Mouse (Mus musculus) urinary bladder, postnatal 36 days (tissue): ENCODE data around the gene Lpp.

ENCODE experiments used
- DNase-seq, 2 experiments: peaks; one replicate each; pipeline ENCODE4 v3.0.0; 2022; ENCODE audit warnings: low spot score in 2 of 2, mixed read lengths in 1 of 2

Gene Lpp

DNA sequence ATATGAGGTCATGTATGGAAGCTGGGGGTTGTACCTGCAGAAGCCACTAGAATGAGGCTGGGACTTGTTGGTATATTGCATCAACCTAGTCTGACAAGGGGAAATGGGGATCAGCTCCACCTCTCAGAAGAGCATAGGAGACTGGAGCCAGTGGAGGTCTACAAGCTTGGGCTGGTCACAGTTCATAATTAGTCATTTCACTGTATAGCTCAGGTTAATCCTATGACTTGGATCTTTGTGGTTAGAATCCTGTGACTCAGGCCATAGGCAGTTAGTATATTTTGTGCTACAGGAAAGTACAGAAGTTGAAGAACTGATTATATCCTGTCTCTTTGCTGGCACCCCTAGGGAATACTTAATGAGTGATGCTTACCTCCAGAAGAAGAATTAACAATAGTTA is 285.6 kb downstream of the Lpp start:
- no peak for DNase-seq

DNA sequence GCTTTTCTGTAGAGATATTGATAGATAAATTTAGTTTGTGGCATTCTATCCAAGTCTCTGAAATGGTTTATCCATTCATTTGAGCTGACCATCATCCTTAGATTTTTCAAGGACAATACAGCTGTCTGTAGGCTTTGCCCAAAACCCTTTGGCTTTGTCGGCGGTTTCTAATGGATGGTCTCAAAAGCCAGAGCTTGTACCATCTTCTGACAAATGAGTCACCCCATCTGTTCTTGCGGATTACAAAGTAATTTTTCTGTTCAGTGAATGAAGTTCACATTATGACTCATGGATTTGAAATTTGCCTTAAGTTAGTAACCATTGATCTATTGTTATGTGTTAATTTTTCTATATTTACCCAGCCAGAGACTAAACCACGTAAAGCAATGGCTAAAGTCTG is 301.8 kb downstream of the Lpp start:
- no peak for DNase-seq

DNA sequence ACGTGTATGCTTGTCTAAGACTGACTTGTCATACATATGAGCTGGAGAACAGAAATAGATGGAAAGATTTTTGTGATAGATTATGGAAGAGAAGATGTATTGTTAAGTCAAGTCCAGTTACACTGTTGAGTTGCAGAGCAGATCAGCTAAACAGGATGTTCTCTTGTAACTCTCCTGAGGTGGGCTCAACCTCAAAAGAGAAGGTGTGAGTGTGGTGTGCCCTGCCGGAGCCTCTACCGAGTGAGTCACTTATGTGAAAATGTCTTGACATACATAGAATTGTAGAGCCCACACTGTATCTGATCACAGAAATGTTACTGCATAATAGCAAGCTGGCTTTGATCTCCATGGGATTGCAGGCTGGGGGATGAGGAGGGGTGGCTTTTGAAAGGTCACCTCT is 310.9 kb downstream of the Lpp start:
- no peak for DNase-seq

DNA sequence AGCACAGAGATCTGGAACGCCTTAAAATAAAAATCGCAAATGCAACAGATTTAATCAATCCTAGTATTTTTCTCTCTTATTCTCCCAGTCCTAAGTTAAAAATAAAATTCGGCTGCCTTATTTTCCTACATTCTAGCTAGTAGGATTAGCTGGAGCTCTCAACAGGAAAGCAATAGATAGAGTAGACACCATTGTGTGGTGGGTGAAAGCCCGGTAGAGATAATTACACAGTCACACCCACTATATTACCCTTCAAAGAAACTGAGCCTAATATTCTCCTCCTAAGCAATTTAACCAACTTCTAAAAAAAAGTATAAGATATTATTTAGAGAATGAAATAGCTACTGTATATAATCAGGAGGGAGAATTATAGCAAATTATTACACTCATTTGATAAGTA is 330.3 kb downstream of the Lpp start:
- no peak for DNase-seq

DNA sequence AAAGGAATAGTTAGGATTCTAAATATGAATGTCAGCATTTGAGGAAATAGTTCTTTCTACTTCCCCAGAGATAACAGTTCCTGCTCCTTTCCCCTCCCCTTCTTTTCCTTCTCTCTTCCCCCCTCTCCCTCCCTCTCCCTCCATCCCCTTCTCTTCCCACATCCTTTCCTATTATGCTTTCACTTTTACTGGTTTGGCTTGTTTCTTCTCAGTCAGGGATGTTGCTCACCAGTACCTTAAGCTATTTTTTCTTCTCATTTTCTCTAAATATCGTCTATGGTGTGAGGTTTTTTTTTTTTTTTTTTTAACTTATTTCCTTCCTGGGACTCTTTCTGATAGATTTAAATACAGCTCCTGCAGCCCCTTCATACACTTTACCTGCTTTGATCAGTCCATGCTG is 339.4 kb downstream of the Lpp start:
- DNase-seq: no peak

DNA sequence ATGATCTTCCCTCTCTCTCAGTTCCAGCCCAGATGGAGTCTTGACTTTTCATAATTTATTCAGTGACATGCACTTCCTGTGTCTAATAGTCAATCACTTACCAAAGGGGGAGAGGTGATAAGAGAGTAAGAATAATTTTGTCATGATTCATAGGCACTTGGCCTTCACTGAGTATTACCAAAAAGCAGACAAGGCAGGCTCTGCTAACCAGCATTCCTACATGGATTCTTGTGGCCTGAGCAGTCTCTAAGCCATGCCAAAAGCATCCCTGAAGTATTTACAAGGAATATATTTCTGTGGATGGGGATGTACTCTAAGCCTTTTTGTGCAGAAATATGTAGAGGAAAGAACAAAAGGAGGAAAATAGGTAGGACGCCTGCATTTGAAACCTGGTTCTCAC is 340.0 kb downstream of the Lpp start:
- DNase-seq: no peak

DNA sequence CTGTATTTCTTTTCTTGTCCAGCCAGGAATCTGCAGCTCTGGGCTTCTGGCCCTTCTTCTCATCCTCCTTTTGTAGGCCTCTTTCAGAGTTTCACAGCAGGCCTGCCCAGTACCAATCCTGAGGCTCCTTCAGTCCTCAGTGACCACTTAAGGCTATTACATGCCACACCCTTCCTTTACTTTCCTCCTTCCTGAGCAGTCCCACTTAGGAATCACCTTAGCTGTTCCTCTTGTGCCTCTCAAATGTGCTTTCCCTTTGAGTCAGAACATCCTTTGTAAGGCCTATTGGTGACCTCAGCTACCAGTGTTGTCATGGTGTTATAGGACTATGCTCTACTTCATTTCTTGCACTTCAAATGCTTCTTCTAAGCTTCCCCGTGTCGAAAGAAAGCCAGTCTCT is 342.4 kb downstream of the Lpp start:
- no peak for DNase-seq

DNA sequence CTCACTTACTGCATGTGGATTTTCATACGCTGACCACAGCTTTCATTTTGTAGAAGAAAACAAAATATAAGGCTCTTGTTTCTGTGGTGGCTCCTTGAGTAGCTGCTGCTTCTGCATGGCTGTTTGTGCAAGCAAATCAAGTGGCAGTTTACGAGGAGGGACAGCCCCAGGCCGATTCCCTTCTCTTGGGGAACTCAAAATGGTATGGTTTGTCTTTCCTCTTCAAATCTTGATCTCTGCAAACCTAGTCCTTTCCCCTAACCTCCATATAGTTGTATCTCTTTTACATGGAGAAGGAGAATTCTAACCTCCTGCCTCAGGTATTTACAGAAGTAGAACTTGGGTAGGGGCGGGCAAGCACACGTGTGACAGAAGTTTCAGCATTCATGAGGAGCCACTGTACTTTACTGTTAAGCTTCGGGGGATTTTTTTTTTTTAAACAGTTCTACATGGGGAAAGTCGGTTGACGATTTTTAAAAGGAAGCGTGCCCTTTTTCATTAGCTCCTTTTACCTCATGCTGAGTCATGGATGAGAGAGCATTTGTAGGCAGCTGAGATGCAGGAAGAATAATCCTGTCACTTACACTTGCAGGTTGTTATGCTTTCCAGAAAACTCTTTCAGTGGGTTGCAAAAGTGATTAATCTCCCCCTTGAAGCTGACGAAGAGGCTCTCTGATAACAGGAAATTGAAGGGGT is 344.2 kb downstream of the Lpp start:
- DNase-seq: no peak

DNA sequence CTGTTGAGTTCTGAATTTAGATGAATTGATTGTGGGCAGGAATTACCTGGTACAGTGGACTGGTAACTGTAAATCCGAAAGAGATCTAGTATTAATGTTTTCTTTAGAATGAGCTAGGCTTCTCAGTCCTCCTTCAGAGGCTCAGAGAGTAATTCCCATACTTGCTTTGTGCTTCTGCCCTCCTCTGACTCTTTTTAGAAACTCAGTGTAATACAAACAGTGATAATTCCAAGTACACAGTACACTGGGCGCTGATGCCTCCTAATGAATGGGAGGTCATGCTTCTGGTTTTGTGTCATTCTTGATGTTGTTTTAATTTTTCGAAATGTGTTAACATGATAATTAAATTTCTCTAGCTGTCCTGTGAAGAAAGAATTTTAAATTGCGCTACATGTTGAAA is 347.4 kb downstream of the Lpp start:
- DNase-seq: no peak

DNA sequence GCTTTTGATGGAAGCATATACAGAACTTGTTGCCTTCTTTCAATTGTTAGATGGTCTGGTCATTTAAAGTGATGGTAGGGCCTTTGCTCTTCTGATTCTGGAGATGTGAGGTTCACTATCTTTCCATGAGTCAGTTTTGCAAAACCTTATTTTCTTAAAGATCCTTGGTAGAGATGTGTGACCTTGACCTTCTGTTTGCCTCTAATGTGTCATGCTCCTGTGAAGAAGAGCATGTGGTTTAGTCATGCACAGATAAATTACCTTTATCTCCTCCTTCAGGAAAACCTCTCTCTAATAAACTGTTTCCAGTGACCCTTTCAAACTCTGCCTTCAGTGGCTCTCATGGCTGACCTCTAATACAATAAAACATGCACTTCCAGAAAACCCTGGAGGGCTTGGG is 356.5 kb downstream of the Lpp start:
- DNase-seq: no peak

DNA sequence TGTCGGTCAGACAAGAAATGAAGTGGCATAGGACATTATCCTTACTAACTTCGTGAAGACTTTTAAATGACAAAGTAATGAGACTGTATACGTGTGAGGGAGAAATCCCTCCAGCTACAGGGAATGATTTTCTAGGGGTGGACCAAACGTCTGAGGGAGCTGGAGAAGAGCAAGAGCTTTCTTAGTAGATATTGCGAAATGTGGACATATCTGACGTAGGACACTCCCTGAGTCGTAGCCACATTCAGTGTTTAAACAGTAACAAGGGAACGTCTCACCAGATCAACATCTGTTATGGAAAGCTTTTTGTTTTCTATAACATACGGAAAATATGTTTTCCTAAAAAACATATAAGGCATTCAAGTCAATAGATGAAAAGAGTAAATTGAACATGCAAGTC is 362.8 kb downstream of the Lpp start:
- no peak for DNase-seq

DNA sequence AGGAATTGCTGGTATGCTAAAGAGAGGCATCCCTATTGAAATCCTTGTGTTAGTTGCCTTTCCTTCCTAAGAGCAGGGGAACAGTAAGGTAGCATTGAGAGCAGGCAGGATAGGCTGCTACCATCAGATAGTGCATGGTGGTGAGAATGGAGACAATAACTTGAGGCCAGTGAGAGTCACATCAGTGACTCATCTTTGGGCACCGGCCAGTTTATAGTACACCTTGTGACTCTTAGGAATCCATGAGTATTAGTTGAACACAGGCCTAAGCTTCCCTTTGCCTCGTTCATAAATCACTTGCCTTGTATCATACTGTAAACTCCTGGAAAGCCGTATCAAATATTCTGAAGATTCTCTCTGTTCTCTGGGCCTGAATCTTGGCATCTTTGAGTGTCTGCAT is 372.7 kb downstream of the Lpp start:
- no peak for DNase-seq

DNA sequence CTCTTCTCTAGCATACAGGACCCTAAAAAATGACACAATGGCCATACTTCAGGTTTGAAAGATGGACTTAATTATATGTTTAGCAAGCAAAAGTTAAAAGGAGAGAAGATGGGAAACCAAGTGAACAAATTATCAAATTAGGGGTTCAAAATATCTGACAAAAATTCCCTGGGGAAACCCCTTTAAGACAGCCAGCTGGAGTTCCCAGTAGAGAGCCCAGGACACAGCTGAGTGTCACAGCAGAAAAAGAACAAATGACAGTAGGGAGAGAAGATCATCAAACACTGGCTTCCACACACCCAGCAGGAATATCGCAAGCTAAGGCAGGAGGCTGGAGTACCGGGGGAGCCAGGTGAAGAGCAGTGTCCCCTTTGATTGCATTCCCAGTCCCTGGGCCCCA is 373.3 kb downstream of the Lpp start:
- DNase-seq: no peak

DNA sequence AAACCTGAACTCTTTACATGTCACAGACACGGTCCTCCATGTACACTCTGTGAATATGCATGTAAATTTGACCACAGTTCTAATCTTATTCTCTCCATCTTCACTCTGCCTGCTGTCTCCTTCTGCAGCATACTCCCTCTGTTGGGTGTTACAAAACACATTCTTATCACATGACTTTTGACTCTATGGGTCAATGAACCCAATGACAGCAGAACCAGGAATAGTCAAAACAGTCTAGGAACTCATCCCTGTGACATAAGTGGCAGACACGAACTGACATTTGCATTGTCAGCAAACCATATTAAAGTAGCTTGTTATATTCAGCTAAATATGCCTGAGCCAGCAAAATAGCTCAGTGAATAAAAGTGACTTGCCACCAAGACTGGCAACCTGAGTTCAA is 383.7 kb downstream of the Lpp start:
- no peak for DNase-seq

DNA sequence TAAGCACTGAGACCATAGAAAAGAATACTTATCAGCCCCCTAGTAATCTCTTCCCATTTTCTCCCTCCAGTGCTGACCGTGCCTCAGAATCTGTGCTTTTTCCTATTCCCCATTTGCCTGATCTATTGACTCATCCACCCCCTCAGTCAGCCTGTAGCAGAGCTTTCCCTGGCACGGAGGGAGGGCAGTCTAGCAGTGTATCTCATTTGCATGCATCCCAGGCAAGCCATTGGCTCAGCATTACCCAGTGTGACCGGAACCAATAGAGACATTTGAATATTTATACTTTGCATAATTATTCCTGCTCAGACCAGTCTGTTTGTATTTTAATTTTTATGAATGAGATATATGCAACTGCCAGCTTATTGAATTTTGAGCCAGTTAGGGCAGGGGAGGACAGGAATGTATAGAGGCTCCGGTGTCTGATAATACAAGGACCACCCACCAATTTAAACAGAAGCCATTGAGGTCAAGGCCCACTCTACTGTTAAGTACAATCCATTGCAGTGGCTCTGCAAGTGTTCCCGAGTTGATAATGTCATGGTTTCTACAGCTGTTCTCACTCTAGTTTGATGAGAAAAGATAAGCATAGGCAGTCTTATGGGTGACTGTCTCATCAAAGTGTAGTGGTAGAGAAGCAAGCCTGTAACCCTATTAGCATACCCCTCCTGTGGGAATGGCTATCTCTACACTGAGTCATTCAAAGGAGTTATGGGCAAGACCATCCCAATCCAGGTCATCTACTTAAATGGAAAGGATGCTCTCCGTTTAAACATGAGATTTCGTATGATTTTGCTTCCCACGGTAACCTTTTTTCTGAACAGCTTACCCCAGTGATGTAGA is 385.3 kb downstream of the Lpp start:
- DNase-seq: no peak

DNA sequence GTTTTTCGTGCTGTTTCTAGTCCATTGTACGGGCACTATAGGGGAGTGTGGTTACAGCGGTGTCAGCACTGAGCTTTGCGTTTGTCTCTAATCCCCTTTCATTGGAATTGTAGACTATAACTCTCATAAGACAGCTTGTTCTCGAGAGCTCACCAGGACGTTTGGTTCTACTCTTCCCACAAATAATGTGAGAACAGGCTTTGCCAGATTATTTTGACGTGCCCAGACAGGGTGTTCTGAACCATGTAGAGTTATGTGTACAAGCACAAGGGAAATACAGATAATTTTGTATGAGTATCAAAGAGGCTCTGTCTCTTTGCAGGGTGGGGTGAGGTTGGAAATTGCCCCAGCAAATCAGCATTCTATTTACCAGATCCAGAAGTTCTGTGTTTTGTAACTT is 387.2 kb downstream of the Lpp start:
- peak; percentile 15 to 18 for DNase-seq

DNA sequence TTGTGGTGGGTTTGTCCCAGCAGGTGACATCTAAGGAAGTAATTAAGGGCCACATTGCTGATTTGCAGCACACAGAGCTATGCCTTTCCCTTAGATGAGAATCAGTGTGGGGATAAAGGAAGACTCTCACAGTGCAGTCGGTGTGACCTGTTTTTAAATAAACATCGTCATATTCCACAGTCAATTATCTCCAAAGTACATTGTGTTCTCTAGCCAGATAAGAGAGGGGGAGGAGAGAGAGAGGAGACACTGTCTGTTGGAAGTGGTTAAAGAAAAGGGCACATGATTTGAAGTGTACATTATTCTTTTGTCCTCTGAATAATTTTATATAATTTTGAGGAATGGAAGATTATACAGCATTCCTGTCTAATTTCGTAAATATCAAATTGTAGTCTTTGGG is 388.6 kb downstream of the Lpp start:
- no peak for DNase-seq

DNA sequence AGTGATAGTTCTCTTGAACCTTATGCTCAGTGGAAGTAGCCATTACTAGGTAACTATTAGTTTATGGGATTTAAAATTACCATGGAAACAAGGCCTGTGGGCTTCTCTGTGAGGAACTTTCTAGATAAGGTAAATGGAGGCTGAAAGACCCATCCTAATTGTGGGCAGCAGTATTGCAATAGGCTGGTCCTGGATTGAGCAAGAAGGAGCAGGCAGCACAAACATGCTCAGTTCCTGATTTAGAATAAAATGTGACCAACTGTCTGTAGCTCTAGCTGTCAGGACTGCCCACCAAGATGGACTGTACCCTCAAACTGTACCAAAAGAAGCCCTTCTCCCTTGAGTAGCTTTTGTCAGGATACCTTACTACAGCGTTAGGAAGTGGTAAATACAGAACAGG is 392.3 kb downstream of the Lpp start:
- no peak for DNase-seq

DNA sequence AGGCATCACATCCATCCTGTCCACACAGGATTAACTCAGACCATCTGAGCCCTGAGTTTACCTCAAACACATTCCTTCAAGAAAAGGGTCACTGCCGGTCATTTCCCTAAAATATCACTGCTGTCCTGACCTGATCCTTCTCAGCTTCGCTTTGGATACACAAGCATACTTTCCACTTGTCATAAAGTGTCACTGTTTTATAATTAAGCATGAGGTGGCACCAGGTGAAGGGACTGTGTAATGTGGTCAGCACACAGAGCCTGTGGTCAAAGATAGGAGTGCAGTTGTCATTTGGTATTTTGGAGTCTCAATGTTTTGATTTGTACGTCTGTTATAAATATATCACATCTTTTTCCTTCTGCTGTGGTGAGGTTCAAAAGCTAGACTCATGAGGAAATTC is 395.7 kb downstream of the Lpp start:
- DNase-seq: no peak

DNA sequence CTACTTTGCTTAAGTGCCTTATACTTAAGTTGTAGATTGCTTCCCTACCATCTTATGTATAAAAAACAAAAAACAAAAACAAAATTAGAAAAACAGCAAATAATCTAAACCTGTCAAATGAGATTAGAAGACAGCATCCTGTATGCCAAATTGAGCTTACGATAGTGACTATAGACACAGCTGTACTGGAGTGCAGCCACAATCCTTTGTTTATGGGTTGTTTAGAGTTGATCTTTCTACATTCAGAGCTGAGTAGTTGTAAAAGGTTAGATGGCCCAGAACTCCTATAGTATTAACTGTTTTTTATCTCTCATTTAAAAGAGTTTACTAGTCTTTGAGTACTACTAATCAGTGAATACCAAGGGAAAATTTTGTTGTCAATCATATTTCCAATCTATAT is 398.1 kb downstream of the Lpp start:
- DNase-seq: no peak

DNA sequence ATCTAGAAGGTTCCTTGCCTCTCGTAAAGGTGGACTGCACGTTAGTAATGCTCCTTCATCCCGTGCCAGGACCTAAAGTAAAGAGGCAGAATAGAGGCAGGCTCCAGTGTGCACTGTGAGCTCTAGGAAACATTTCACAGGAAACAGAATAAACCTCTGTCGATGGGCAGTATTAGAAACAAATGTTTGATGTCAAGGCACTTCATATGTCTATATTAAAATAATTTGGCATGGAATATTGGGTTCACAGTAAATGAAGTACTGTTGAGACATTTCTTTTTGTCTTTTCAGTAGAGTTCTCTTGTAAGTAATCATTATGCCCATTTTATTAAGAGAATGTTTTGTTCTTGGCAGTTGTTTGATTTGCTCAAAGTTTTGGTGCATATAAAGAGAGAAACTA is 398.7 kb downstream of the Lpp start:
- no peak for DNase-seq

DNA sequence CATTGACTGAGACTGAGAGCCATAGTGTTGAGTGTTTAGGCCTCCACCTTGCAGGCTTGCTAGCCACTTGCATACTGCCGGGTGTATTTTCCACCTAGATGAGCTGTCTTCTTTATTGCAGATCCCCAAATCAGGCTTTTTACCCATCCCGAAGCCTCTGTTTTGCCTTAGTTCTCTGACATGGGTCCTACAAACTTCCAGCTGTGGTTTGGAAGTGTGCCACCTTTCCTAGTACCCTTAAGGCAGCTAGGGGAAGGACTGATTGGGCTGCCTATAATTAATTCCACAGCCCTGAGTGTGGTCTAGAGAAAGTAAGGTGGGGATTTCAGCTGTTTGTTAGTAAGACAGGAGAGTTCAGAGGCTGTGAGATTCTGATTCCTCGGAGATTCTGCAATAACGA is 399.5 kb downstream of the Lpp start:
- no peak for DNase-seq

DNA sequence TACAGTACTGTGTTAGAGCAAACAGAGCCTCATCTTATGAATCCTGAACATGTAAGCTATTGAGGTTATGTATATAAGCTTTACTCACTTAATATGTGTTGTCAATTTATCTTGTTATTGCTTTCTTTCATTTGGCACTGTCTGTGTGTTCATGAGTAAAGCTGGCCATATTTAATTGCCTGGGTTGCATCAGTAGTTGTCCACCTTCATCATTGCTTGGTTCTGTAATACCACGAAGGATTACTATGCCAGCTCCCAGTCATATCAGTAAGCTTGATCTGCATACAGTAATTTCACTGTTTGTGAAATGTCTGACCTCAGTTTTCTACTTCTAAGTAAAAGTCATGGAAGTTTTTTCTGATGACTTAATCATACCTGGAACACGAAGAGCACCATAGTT is 401.4 kb downstream of the Lpp start:
- DNase-seq: no peak

DNA sequence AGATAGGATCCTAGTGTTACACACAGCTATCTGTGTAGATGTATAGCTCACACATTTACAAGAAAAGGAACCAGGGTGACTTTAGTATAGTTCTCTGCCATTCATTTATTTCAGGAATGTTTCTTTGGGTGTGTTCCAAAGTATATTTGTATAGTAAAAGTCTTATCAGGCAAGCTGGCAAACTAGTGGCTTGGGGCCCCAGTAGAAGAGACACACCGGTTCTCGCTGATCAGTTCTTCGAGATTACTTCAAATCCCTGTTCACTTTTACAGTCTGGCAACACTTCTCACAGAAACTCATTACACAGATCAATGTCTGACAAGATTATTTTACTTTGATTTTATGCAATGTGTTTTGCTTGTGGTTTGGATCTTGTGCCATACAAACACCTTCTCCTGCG is 408.0 kb downstream of the Lpp start:
- no peak for DNase-seq
